22 mouse cellular contexts compared by ENCODE assay signal in genomic region chr1:45216272-45216671, GRCm38 (mm10).
DNase-seq lines count a peak whose midpoint lies in the region; ATAC-seq and TF ChIP-seq lines count a peak whose summit lies in the region.
"Had no signal": no experiment of that assay in that cellular context is flagged by ENCODE, and none has a peak within 500 bp of the region (broad histone marks: within the 10 kb centered on the region; RNA-seq: fewer than 3 reads in every experiment).

No protein-coding gene starts in this region.

- peak; percentile 42 for DNase-seq in forebrain, embryonic 14.5 days (ENCODE audit: low spot score)
- peak; percentile 33 for DNase-seq in hindbrain, postnatal 0 days (ENCODE audit: low spot score)
- no peak for DNase-seq in hindbrain, embryonic 11.5 days (ENCODE audit: low spot score)
- peak; percentile 51 for DNase-seq in midbrain, postnatal 0 days (ENCODE audit: low spot score)
- DNase-seq in brain, embryonic 14.5 days (ENCODE audit: low read depth): peak; percentile 64
- DNase-seq: cerebellum, adult 2 months; cerebellum, postnatal 25 days; gastrocnemius, postnatal 36 days; kidney, postnatal 25 days; liver, postnatal 0 days; thymus, adult 2 months had no signal

- H3K36me3 ChIP-seq in forebrain, embryonic 14.5 days (ENCODE audit: control insufficient read depth, insufficient read depth, low read length): no peaks in the 10 kb centered on the region
- no peaks in the 10 kb centered on the region for H3K36me3 ChIP-seq in forebrain, embryonic 12.5 days (replicated peaks)
- no peaks in the 10 kb centered on the region for H3K36me3 ChIP-seq in hindbrain, postnatal 0 days (ENCODE audit: insufficient read depth, low read length)
- no peaks in the 10 kb centered on the region for H3K36me3 ChIP-seq in hindbrain, embryonic 11.5 days (ENCODE audit: control insufficient read depth, insufficient read depth, low read length)
- no peaks in the 10 kb centered on the region for H3K36me3 ChIP-seq in midbrain, postnatal 0 days (ENCODE audit: insufficient read depth, low read length)
- no peaks in the 10 kb centered on the region for H3K36me3 ChIP-seq in midbrain, embryonic 15.5 days (replicated peaks)
- H3K36me3 ChIP-seq: embryonic facial prominence, embryonic 15.5 days; hindbrain, embryonic 15.5 days; limb, embryonic 12.5 days had no signal

- H3K27me3 ChIP-seq in forebrain, embryonic 14.5 days (replicated peaks; ENCODE audit: control insufficient read depth, insufficient read depth, low read length): no peaks in the 10 kb centered on the region
- H3K27me3 ChIP-seq in forebrain, embryonic 12.5 days: no peaks in the 10 kb centered on the region
- no peaks in the 10 kb centered on the region for H3K27me3 ChIP-seq in hindbrain, postnatal 0 days (ENCODE audit: insufficient read depth, low read length)
- no peaks in the 10 kb centered on the region for H3K27me3 ChIP-seq in hindbrain, embryonic 11.5 days (ENCODE audit: control insufficient read depth, insufficient read depth, low read length)
- H3K27me3 ChIP-seq in midbrain, postnatal 0 days (ENCODE audit: insufficient read depth, low read length): no peaks in the 10 kb centered on the region
- H3K27me3 ChIP-seq in midbrain, embryonic 15.5 days (replicated peaks): no peaks in the 10 kb centered on the region
- H3K27me3 ChIP-seq: embryonic facial prominence, embryonic 15.5 days; hindbrain, embryonic 15.5 days; limb, embryonic 12.5 days had no signal

- no peak overlapping the region for H3K9ac ChIP-seq in forebrain, embryonic 14.5 days (ENCODE audit: low read length)
- H3K9ac ChIP-seq in forebrain, embryonic 12.5 days: no peak overlapping the region
- no peak overlapping the region for H3K9ac ChIP-seq in hindbrain, postnatal 0 days (replicated peaks; ENCODE audit: low read length)
- H3K9ac ChIP-seq in hindbrain, embryonic 11.5 days (ENCODE audit: low read depth, low read length): no peak overlapping the region
- H3K9ac ChIP-seq in midbrain, postnatal 0 days (replicated peaks; ENCODE audit: low read length, poor library complexity, severe bottlenecking): no peak overlapping the region
- H3K9ac ChIP-seq in midbrain, embryonic 15.5 days: no peak overlapping the region
- H3K9ac ChIP-seq: embryonic facial prominence, embryonic 15.5 days; hindbrain, embryonic 15.5 days; limb, embryonic 12.5 days; liver, postnatal 0 days had no signal

- no peaks in the 10 kb centered on the region for H3K9me3 ChIP-seq in forebrain, embryonic 14.5 days (replicated peaks; ENCODE audit: control insufficient read depth, low read length)
- no peaks in the 10 kb centered on the region for H3K9me3 ChIP-seq in forebrain, embryonic 12.5 days
- H3K9me3 ChIP-seq in hindbrain, postnatal 0 days (ENCODE audit: low read length): no peaks in the 10 kb centered on the region
- no peaks in the 10 kb centered on the region for H3K9me3 ChIP-seq in hindbrain, embryonic 11.5 days (ENCODE audit: control insufficient read depth, low read length)
- H3K9me3 ChIP-seq in midbrain, postnatal 0 days (ENCODE audit: low read length): no peaks in the 10 kb centered on the region
- H3K9me3 ChIP-seq in midbrain, embryonic 15.5 days: no peaks in the 10 kb centered on the region
- H3K9me3 ChIP-seq: embryonic facial prominence, embryonic 15.5 days; hindbrain, embryonic 15.5 days; limb, embryonic 12.5 days had no signal

- H3K4me1 ChIP-seq in forebrain, embryonic 14.5 days (ENCODE audit: control insufficient read depth, insufficient read depth, low read length): no peaks in the 10 kb centered on the region
- no peaks in the 10 kb centered on the region for H3K4me1 ChIP-seq in forebrain, embryonic 12.5 days
- no peaks in the 10 kb centered on the region for H3K4me1 ChIP-seq in hindbrain, postnatal 0 days (ENCODE audit: insufficient read depth, low read length)
- H3K4me1 ChIP-seq in hindbrain, embryonic 11.5 days (replicated peaks; ENCODE audit: control insufficient read depth, insufficient read depth, low read length): no peaks in the 10 kb centered on the region
- H3K4me1 ChIP-seq in midbrain, postnatal 0 days (ENCODE audit: insufficient read depth, low read length): no peaks in the 10 kb centered on the region
- no peaks in the 10 kb centered on the region for H3K4me1 ChIP-seq in midbrain, embryonic 15.5 days
- H3K4me1 ChIP-seq: embryonic facial prominence, embryonic 15.5 days; hindbrain, embryonic 15.5 days; limb, embryonic 12.5 days had no signal

- H3K4me2 ChIP-seq in forebrain, embryonic 14.5 days (ENCODE audit: low read length): no peak overlapping the region
- no peak overlapping the region for H3K4me2 ChIP-seq in forebrain, embryonic 12.5 days
- no peak overlapping the region for H3K4me2 ChIP-seq in hindbrain, postnatal 0 days (ENCODE audit: low read depth, low read length)
- H3K4me2 ChIP-seq in hindbrain, embryonic 11.5 days (replicated peaks; ENCODE audit: low read depth, low read length): no peak overlapping the region
- H3K4me2 ChIP-seq in midbrain, postnatal 0 days (ENCODE audit: low read depth, low read length, poor library complexity, severe bottlenecking): no peak overlapping the region
- H3K4me2 ChIP-seq in midbrain, embryonic 15.5 days: no peak overlapping the region
- H3K4me2 ChIP-seq: embryonic facial prominence, embryonic 15.5 days; hindbrain, embryonic 15.5 days; limb, embryonic 12.5 days; liver, embryonic 11.5 days; midbrain, embryonic 11.5 days had no signal

- H3K4me3 ChIP-seq in forebrain, embryonic 14.5 days (ENCODE audit: low read depth, low read length): no peak overlapping the region
- no peak overlapping the region for H3K4me3 ChIP-seq in forebrain, embryonic 12.5 days (replicated peaks)
- H3K4me3 ChIP-seq in hindbrain, postnatal 0 days (ENCODE audit: low read length): no peak overlapping the region
- no peak overlapping the region for H3K4me3 ChIP-seq in hindbrain, embryonic 11.5 days (ENCODE audit: low read depth, low read length)
- no peak overlapping the region for H3K4me3 ChIP-seq in midbrain, postnatal 0 days (ENCODE audit: low read depth, low read length)
- H3K4me3 ChIP-seq in midbrain, embryonic 15.5 days: no peak overlapping the region
- H3K4me3 ChIP-seq: embryonic facial prominence, embryonic 15.5 days; hindbrain, embryonic 15.5 days; limb, embryonic 12.5 days had no signal

- TF ChIP-seq CTCF in hindbrain, postnatal 0 days (IDR thresholded peaks at IDR 0.05; ENCODE audit: low read depth): no peak
- no peak for TF ChIP-seq CTCF in midbrain, postnatal 0 days (IDR thresholded peaks at IDR 0.05)
- no peak for TF ChIP-seq CTCF in brain, embryonic 14.5 days (IDR thresholded peaks at IDR 0.05; ENCODE audit: borderline replicate concordance, extremely low read depth, insufficient read depth, insufficient read length)

- 63% methylated on average over 1 of the region's 1 CpGs for WGBS in forebrain, embryonic 14.5 days
- 66% methylated on average over 1 of the region's 1 CpGs for WGBS in forebrain, embryonic 12.5 days
- WGBS in hindbrain, postnatal 0 days: 39% methylated on average over 1 of the region's 1 CpGs
- 82% methylated on average over 1 of the region's 1 CpGs for WGBS in hindbrain, embryonic 11.5 days
- 55% methylated on average over 1 of the region's 1 CpGs for WGBS in midbrain, postnatal 0 days
- 70% methylated on average over 1 of the region's 1 CpGs for WGBS in midbrain, embryonic 15.5 days

- no peak for ATAC-seq in forebrain, embryonic 14.5 days
- ATAC-seq in forebrain, embryonic 12.5 days (ENCODE audit: low FRiP score): no peak
- no peak for ATAC-seq in hindbrain, postnatal 0 days
- no peak for ATAC-seq in hindbrain, embryonic 11.5 days (ENCODE audit: low FRiP score)
- ATAC-seq in midbrain, postnatal 0 days (ENCODE audit: low FRiP score): no peak
- no peak for ATAC-seq in midbrain, embryonic 15.5 days (replicated peaks)
- ATAC-seq in granulocyte monocyte progenitor cell, adult 5-6 weeks (replicated peaks; ENCODE audit: poor library complexity, severe bottlenecking): no peak
- ATAC-seq: CD4-positive, CD25-positive, alpha-beta regulatory T cell, adult 4 months; intestine, embryonic 16.5 days; liver, postnatal 0 days; lung, postnatal 0 days had no signal

- no peak for TF ChIP-seq POLR2A in brain, embryonic 14.5 days (IDR thresholded peaks at IDR 0.05; ENCODE audit: borderline replicate concordance, extremely low read depth, insufficient read depth, insufficient read length, poor library complexity, severe bottlenecking)

- H3K27ac ChIP-seq in forebrain, embryonic 14.5 days (ENCODE audit: low read depth, low read length): no peak overlapping the region
- H3K27ac ChIP-seq in forebrain, embryonic 12.5 days: no peak overlapping the region
- H3K27ac ChIP-seq in hindbrain, postnatal 0 days: no peak overlapping the region
- no peak overlapping the region for H3K27ac ChIP-seq in hindbrain, embryonic 11.5 days (ENCODE audit: low read depth, low read length)
- no peak overlapping the region for H3K27ac ChIP-seq in midbrain, postnatal 0 days (ENCODE audit: low read depth, low read length)
- H3K27ac ChIP-seq in midbrain, embryonic 15.5 days: no peak overlapping the region
- H3K27ac ChIP-seq: embryonic facial prominence, embryonic 15.5 days; hindbrain, embryonic 15.5 days; limb, embryonic 12.5 days had no signal
